Mouse (Mus musculus) limb, embryonic 14.5 days (tissue): Measurements from ENCODE around the gene Cacna1e. TPM values are rescaled to one million over a fixed set of nuclear protein-coding genes. Genes with fewer than 3 reads are reported as not detected.

ENCODE experiments used
- ATAC-seq: fragments of 200-750 bp; cut with Nextera tagmentation; 2 replicates; pipeline ENCODE4 v1.8.0; 2017; ENCODE audit warnings: low read depth, moderate number of reproducible peaks, moderate TSS enrichment; ENCODE audit not compliant: low FRiP score
- DNase-seq: peaks from one replicate; pipeline ENCODE4 v3.0.0-alpha.2; 2015; ENCODE audit warnings: low spot score
- H3K27ac ChIP-seq: fragments of 300-500 bp; sonication (generic); replicated peaks from 2 replicates; pipeline ENCODE4 v1.5.1; 2014; ENCODE audit warnings: low read depth, mild to moderate bottlenecking, low read length, moderate library complexity, mixed read lengths
- H3K27me3 ChIP-seq: fragments of 300-500 bp; sonication (generic); 2 replicates; pipeline ENCODE4 v1.6.1; 2014; ENCODE audit warnings: low read length, mixed read lengths; ENCODE audit not compliant: control insufficient read depth, insufficient read depth
- H3K36me3 ChIP-seq: fragments of 300-500 bp; sonication (generic); 2 replicates; pipeline ENCODE4 v1.6.1; 2014; ENCODE audit warnings: mild to moderate bottlenecking, low read length, moderate library complexity, mixed read lengths; ENCODE audit not compliant: control insufficient read depth, insufficient read depth
- H3K4me1 ChIP-seq: fragments of 300-500 bp; sonication (generic); 2 replicates; pipeline ENCODE4 v1.6.1; 2014; ENCODE audit warnings: antibody characterized with exemption, low read length, mixed read lengths; ENCODE audit not compliant: control insufficient read depth, insufficient read depth
- H3K4me2 ChIP-seq: fragments of 300-500 bp; sonication (generic); replicated peaks from 2 replicates; pipeline ENCODE4 v1.6.1; 2014; ENCODE audit warnings: low read depth, mild to moderate bottlenecking, low read length, moderate library complexity; ENCODE audit not compliant: severe bottlenecking
- H3K4me3 ChIP-seq: fragments of 300-500 bp; sonication (generic); replicated peaks from 2 replicates; pipeline ENCODE4 v1.5.1; 2014; ENCODE audit warnings: low read length
- H3K9ac ChIP-seq: fragments of 300-500 bp; sonication (generic); 2 replicates; pipeline ENCODE4 v1.6.1; 2014; ENCODE audit warnings: mild to moderate bottlenecking, low read depth, low read length, moderate library complexity; ENCODE audit not compliant: severe bottlenecking
- H3K9me3 ChIP-seq: fragments of 300-500 bp; sonication (generic); 2 replicates; pipeline ENCODE4 v1.6.1; 2016; ENCODE audit warnings: low read length; ENCODE audit not compliant: control insufficient read depth
- POLR2A ChIP-seq: fragments of 200-500 bp; IDR thresholded peaks from 2 replicates; pipeline ENCODE4 v1.8.0; 2012; ENCODE audit warnings: inconsistent platforms, mild to moderate bottlenecking, moderate library complexity, borderline replicate concordance; ENCODE audit not compliant: insufficient read depth, insufficient read length; ENCODE audit errors: extremely low read depth
- WGBS: fragments of 180-500 bp; shearing (Covaris S2); extraction: QIAGEN DNeasy Blood & Tissue Kit; methylation state at CpG from one replicate; pipeline ENCODE4 v1.1.7; 2014; 5-methylcytosine and 5-hydroxymethylcytosine counted together
- polyA plus RNA-seq, 2 experiments: library from polyadenylated mRNA; depleted of rRNA in 1 of 2; stranded (reverse) in 1 of 2; unstranded in 1 of 2; fragments of >200 nt; fragmentation: Nextera tagmentation in 1 of 2; extraction: Ambion mirVana in 1 of 2; gene quantifications; 2 replicates each; pipeline versions ENCODE4 v1.2.1 to v1.2.3; 2012 to 2014

The Cacna1e gene
- polyA plus RNA-seq, 2 experiments: 0.51 to 1.4 TPM

DNA sequence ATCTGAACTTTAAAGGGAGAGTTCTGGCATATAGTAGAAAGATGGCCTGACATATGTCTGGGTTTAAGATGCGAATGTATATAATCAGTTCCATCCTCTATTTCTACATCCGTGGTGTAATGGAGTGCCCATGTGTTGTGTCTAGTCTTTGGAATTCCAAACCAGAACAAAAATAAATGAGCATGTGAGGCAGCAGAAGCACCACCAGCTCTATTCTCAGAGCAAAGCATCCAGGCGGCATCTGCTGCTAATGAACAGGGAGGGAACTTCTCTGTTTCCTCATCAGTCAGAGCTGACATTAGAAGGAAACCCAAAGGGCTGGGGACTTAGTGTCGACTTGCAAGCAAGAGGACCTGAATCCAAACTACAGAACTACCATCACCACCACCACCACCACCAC, 385.5 kb downstream of the Cacna1e start:
- ATAC-seq (no peak), DNase-seq (no peak)
- H3K4me1 ChIP-seq: no peaks in the 10 kb centered on the region
- 68% methylated on average over 4 of the region's 4 CpGs for WGBS
- no peaks in the 10 kb centered on the region for H3K27me3 ChIP-seq
- no peak for TF ChIP-seq POLR2A
- H3K36me3 ChIP-seq: no peaks in the 10 kb centered on the region
- H3K27ac ChIP-seq: no peak overlapping the region
- H3K4me2 ChIP-seq: no peak overlapping the region
- no peak overlapping the region for H3K4me3 ChIP-seq
- no peak overlapping the region for H3K9ac ChIP-seq
- no peaks in the 10 kb centered on the region for H3K9me3 ChIP-seq

DNA sequence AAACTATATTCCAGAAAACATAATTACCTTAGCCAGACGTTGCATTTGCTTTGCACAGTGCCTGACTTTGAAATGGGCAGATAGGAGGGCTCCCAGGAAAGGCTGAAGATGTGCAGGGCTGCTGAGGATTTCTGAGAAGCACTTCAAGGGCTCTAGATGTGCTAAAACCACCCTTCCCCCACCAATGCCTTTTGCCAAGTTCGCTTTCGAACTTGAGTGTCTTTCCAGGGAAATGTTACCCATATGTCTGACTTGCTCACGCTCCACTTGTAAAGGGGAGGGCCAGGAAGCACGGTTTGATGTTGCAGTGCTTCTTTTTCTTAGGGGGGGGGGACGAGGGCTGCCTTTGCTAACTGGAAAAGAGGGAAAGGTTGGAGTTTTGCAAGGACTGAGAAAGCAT, 393.2 kb downstream of the Cacna1e start:
- no peak overlapping the region for H3K27ac ChIP-seq
- DNase-seq (peak; percentile 44), ATAC-seq (no peak)
- no peak overlapping the region for H3K4me2 ChIP-seq
- H3K9ac ChIP-seq: no peak overlapping the region
- no peak overlapping the region for H3K4me3 ChIP-seq
- no peaks in the 10 kb centered on the region for H3K9me3 ChIP-seq
- WGBS: 42% methylated on average over 6 of the region's 6 CpGs
- no peak for TF ChIP-seq POLR2A
- peaks cover 3% of the 10 kb centered on the region; the same call in 1 of the 2 replicates for H3K4me1 ChIP-seq
- no peaks in the 10 kb centered on the region for H3K36me3 ChIP-seq
- H3K27me3 ChIP-seq: no peaks in the 10 kb centered on the region

GRCm38 (mm10) chr1:154476671-154477070, 407.6 kb downstream of the Cacna1e start:
- Histone ChIP-seq H3K27me3 (no peaks in the 10 kb centered on the region), H3K9ac (no peak overlapping the region), H3K9me3 (no peaks in the 10 kb centered on the region), H3K4me3 (no peak overlapping the region), H3K27ac (no peak overlapping the region), H3K36me3 (no peaks in the 10 kb centered on the region), H3K4me2 (no peak overlapping the region), H3K4me1 (no peaks in the 10 kb centered on the region)
- ATAC-seq (no peak), DNase-seq (no peak)
- 94% methylated on average over 2 of the region's 2 CpGs for WGBS
- no peak for TF ChIP-seq POLR2A

DNA sequence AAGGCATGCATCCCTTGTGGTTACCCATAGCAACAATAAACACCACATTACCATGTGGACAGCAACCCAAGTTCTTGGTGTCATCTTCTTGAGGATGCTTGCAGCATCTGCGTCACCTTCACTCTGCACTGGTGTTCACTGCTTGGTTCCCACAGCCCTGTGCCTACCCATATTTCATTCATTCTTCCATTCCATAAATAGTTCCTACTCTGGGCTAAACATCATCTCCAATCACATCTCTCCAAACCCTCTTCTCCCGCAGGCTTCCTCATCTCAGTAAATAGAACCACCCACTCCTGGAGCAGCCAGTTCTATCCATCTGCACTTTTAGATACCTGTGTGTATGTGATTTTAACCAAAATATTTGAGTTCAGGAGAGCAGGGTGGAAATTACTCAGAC, 408.6 kb downstream of the Cacna1e start:
- 91% methylated on average over 2 of the region's 2 CpGs for WGBS
- DNase-seq: no peak

DNA sequence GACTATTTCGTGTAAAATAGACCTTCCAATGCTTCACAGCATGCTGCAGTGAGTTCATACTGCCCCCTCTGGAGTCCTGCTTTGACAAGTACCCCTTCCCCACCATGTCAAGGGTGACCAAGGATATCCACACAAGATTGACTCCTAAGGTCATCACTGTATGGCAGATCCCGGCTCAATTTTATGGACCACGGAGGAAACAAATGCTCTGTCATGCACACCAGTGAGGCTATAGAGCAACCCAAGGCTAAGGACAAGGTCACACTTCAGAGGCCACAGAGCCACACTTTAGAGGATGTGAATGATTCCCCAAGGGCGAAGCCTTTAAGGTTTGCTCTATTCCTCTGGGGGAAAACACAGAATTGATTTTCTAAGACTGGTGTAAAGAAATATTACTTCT, 410.1 kb downstream of the Cacna1e start:
- DNase-seq (no peak), ATAC-seq (no peak)
- H3K9ac ChIP-seq: no peak overlapping the region
- WGBS: 75% methylated on average over 4 of the region's 4 CpGs
- no peaks in the 10 kb centered on the region for H3K4me1 ChIP-seq
- no peak for TF ChIP-seq POLR2A
- no peak overlapping the region for H3K4me3 ChIP-seq
- no peak overlapping the region for H3K4me2 ChIP-seq
- H3K27me3 ChIP-seq: no peaks in the 10 kb centered on the region
- H3K36me3 ChIP-seq: no peaks in the 10 kb centered on the region
- no peaks in the 10 kb centered on the region for H3K9me3 ChIP-seq
- no peak overlapping the region for H3K27ac ChIP-seq

More for the DNA sequence above, 408.6 kb downstream of the Cacna1e start:
- H3K27me3 ChIP-seq: no peaks in the 10 kb centered on the region
- ATAC-seq: no peak
- no peaks in the 10 kb centered on the region for H3K4me1 ChIP-seq
- H3K36me3 ChIP-seq: no peaks in the 10 kb centered on the region
- H3K27ac ChIP-seq: no peak overlapping the region
- no peak overlapping the region for H3K4me2 ChIP-seq
- H3K9me3 ChIP-seq: no peaks in the 10 kb centered on the region
- no peak for TF ChIP-seq POLR2A
- no peak overlapping the region for H3K9ac ChIP-seq
- H3K4me3 ChIP-seq: no peak overlapping the region

GRCm38 (mm10) chr1:154467265-154467664, 417.0 kb downstream of the Cacna1e start:
- Histone ChIP-seq H3K9me3 (no peaks in the 10 kb centered on the region), H3K9ac (no peak overlapping the region), H3K27ac (no peak overlapping the region), H3K27me3 (no peaks in the 10 kb centered on the region), H3K4me2 (no peak overlapping the region), H3K4me1 (no peaks in the 10 kb centered on the region), H3K36me3 (no peaks in the 10 kb centered on the region), H3K4me3 (no peak overlapping the region)
- DNase-seq (no peak), ATAC-seq (no peak)
- 86% methylated on average over 3 of the region's 3 CpGs for WGBS
- no peak for TF ChIP-seq POLR2A
